Comparison of ENCODE assay signal across 8 mouse cellular contexts in genomic region chr11:49242944-49243626, GRCm38 (mm10). TPM values are rescaled to one million over a fixed set of nuclear protein-coding genes. Genes with fewer than 3 reads are reported as not detected.
DNase-seq lines count a peak whose midpoint lies in the region; ATAC-seq and TF ChIP-seq lines count a peak whose summit lies in the region.

No protein-coding gene starts in this region.

- TF ChIP-seq CTCF in layer of hippocampus, adult 2 months (conservative IDR thresholded peaks at IDR 0.05): no peak

- H3K9me3 ChIP-seq in hindbrain, embryonic 15.5 days: no peaks in the 10 kb centered on the region
- no peaks in the 10 kb centered on the region for H3K9me3 ChIP-seq in midbrain, embryonic 16.5 days (replicated peaks; ENCODE audit: control insufficient read depth, low read length, poor library complexity, severe bottlenecking)

- no peak for DNase-seq in layer of hippocampus, adult 2 months (ENCODE audit: low spot score in 2 of 2)
- DNase-seq in layer of hippocampus, postnatal 14 days (ENCODE audit: low spot score in 2 of 2): no peak
- DNase-seq in c-Kit-positive CD71-positive TER-119-positive erythroid progenitor cells, embryonic 14.5 days (ENCODE audit: low spot score): peak; percentile 23
- DNase-seq in spleen, postnatal 36 days (ENCODE audit: low spot score in 2 of 2): no peak
- no peak for DNase-seq in thymus, adult 18-20 months

- H3K27ac ChIP-seq in layer of hippocampus, adult 2 months: peak overlapping the region; percentile 98
- H3K27ac ChIP-seq in hindbrain, embryonic 15.5 days (replicated peaks): peak overlapping the region; percentile 94
- H3K27ac ChIP-seq in midbrain, embryonic 16.5 days (ENCODE audit: low read length): peak overlapping the region; percentile 92

- H3K36me3 ChIP-seq in hindbrain, embryonic 15.5 days: no peaks in the 10 kb centered on the region
- no peaks in the 10 kb centered on the region for H3K36me3 ChIP-seq in midbrain, embryonic 16.5 days (ENCODE audit: control insufficient read depth, insufficient read depth, low read length)

- peak overlapping the region; percentile 58 for H3K4me2 ChIP-seq in hindbrain, embryonic 15.5 days
- H3K4me2 ChIP-seq in midbrain, embryonic 16.5 days (ENCODE audit: low read length): peak overlapping the region; percentile 58

- peak overlapping the region; percentile 75 for H3K9ac ChIP-seq in hindbrain, embryonic 15.5 days
- peak overlapping the region; percentile 79; the same call in 1 of the 2 replicates for H3K9ac ChIP-seq in midbrain, embryonic 16.5 days (ENCODE audit: low read depth, low read length)

- peak; percentile 4; the same call in 1 of the 2 replicates for ATAC-seq in hindbrain, embryonic 15.5 days (ENCODE audit: low FRiP score, low read depth)
- peak; percentile 18 for ATAC-seq in midbrain, embryonic 16.5 days
- no peak for ATAC-seq in activated CD4-positive, CD25-positive, alpha-beta regulatory T cell, adult 4 months

- no peaks in the 10 kb centered on the region for H3K27me3 ChIP-seq in hindbrain, embryonic 15.5 days
- H3K27me3 ChIP-seq in midbrain, embryonic 16.5 days (ENCODE audit: control insufficient read depth, insufficient read depth, low read depth, low read length): no peaks in the 10 kb centered on the region

- peak overlapping the region; percentile 89 for H3K4me3 ChIP-seq in layer of hippocampus, adult 2 months
- H3K4me3 ChIP-seq in hindbrain, embryonic 15.5 days: peak overlapping the region; percentile 79
- H3K4me3 ChIP-seq in midbrain, embryonic 16.5 days (ENCODE audit: low read depth, low read length): peak overlapping the region; percentile 55

- WGBS in hindbrain, embryonic 15.5 days: 22% methylated on average over 11 of the region's 11 CpGs
- WGBS in midbrain, embryonic 16.5 days: 19% methylated on average over 11 of the region's 11 CpGs

- peaks cover 38% of the 10 kb centered on the region for H3K4me1 ChIP-seq in hindbrain, embryonic 15.5 days (replicated peaks)
- H3K4me1 ChIP-seq in midbrain, embryonic 16.5 days (ENCODE audit: control insufficient read depth, insufficient read depth, low read length): peaks cover 26% of the 10 kb centered on the region

RNA-seq across cellular contexts. Expression of gene Mgat1, which starts 0.9 kb away (rescaled TPM):
- total RNA-seq in layer of hippocampus, adult 2 months (2021): 10 to 100 TPM; 62.1 to 64.3 TPM
- 10 to 100 TPM; 48.7 to 50.9 TPM for total RNA-seq in layer of hippocampus, postnatal 14 days (2021)
- polyA plus RNA-seq in hindbrain, embryonic 15.5 days (2015; fragmentation: Nextera tagmentation; extraction: Ambion mirVana): 34.7 and 36.2 TPM in 2 replicates
- 33.5 and 34.3 TPM in 2 replicates for polyA plus RNA-seq in midbrain, embryonic 16.5 days (2015; fragmentation: Nextera tagmentation; extraction: Ambion mirVana)
- polyA plus RNA-seq in activated CD4-positive, CD25-positive, alpha-beta regulatory T cell, adult 4 months (2017; shearing (Covaris generic)): 10 to 100 TPM; 55.3 to 85.9 TPM

RNA-seq across cellular contexts. Expression of gene Olfr1393, which starts 35.0 kb away (rescaled TPM):
- total RNA-seq in layer of hippocampus, adult 2 months (2021): not detected
- total RNA-seq in layer of hippocampus, postnatal 14 days (2021): under 1 TPM; 0.14 to 0.26 TPM
- not detected in 2 replicates for polyA plus RNA-seq in hindbrain, embryonic 15.5 days (2015; fragmentation: Nextera tagmentation; extraction: Ambion mirVana)
- polyA plus RNA-seq in midbrain, embryonic 16.5 days (2015; fragmentation: Nextera tagmentation; extraction: Ambion mirVana): not detected in 2 replicates
- not detected for polyA plus RNA-seq in activated CD4-positive, CD25-positive, alpha-beta regulatory T cell, adult 4 months (2017; shearing (Covaris generic))

RNA-seq across cellular contexts. Expression of gene Zfp62, which starts 40.0 kb away (rescaled TPM):
- 10 to 100 TPM; 46.7 to 51.2 TPM for total RNA-seq in layer of hippocampus, adult 2 months (2021)
- 10 to 100 TPM; 28.2 to 35.5 TPM for total RNA-seq in layer of hippocampus, postnatal 14 days (2021)
- 38.0 and 40.7 TPM in 2 replicates for polyA plus RNA-seq in hindbrain, embryonic 15.5 days (2015; fragmentation: Nextera tagmentation; extraction: Ambion mirVana)
- 38.6 and 43.4 TPM in 2 replicates for polyA plus RNA-seq in midbrain, embryonic 16.5 days (2015; fragmentation: Nextera tagmentation; extraction: Ambion mirVana)
- polyA plus RNA-seq in activated CD4-positive, CD25-positive, alpha-beta regulatory T cell, adult 4 months (2017; shearing (Covaris generic)): 10 to 100 TPM; 47.9 to 54.3 TPM

RNA-seq across cellular contexts. Expression of gene Olfr1392, which starts 42.0 kb away (rescaled TPM):
- not detected for total RNA-seq in layer of hippocampus, adult 2 months (2021)
- not detected for total RNA-seq in layer of hippocampus, postnatal 14 days (2021)
- polyA plus RNA-seq in hindbrain, embryonic 15.5 days (2015; fragmentation: Nextera tagmentation; extraction: Ambion mirVana): not detected in 2 replicates
- polyA plus RNA-seq in midbrain, embryonic 16.5 days (2015; fragmentation: Nextera tagmentation; extraction: Ambion mirVana): not detected in 2 replicates
- not detected for polyA plus RNA-seq in activated CD4-positive, CD25-positive, alpha-beta regulatory T cell, adult 4 months (2017; shearing (Covaris generic))

RNA-seq across cellular contexts. Expression of gene Btnl9, which starts 56.1 kb away (rescaled TPM):
- total RNA-seq in layer of hippocampus, adult 2 months (2021): not detected
- total RNA-seq in layer of hippocampus, postnatal 14 days (2021): under 1 TPM in 1 of 2 experiments, not detected in 1; 0.07 TPM
- 0.22 TPM in 1 of 2 replicates, not detected in the other for polyA plus RNA-seq in hindbrain, embryonic 15.5 days (2015; fragmentation: Nextera tagmentation; extraction: Ambion mirVana)
- 0.10 and 0.39 TPM in 2 replicates for polyA plus RNA-seq in midbrain, embryonic 16.5 days (2015; fragmentation: Nextera tagmentation; extraction: Ambion mirVana)
- not detected for polyA plus RNA-seq in activated CD4-positive, CD25-positive, alpha-beta regulatory T cell, adult 4 months (2017; shearing (Covaris generic))
